Mouse (Mus musculus) neural tube, embryonic 11.5 days (tissue): Measurements from ENCODE around the gene Vash1. TPM values are rescaled to one million over a fixed set of nuclear protein-coding genes. Genes with fewer than 3 reads are reported as not detected.

Experiments
- ATAC-seq: fragments of 200-750 bp; cut with Nextera tagmentation; 2 replicates; pipeline ENCODE4 v1.8.0; 2017; ENCODE audit warnings: moderate number of reproducible peaks, mild to moderate bottlenecking, moderate TSS enrichment, moderate library complexity; ENCODE audit not compliant: insufficient read depth, low FRiP score, low TSS enrichment
- DNase-seq: peaks from one replicate; pipeline ENCODE4 v3.0.0-alpha.2; 2015; ENCODE audit warnings: low spot score
- H3K27ac ChIP-seq: fragments of 300-500 bp; sonication (generic); 2 replicates; pipeline ENCODE4 v1.5.1; 2014; ENCODE audit warnings: low read depth, mild to moderate bottlenecking, low read length
- H3K27me3 ChIP-seq: fragments of 300-500 bp; sonication (generic); 2 replicates; pipeline ENCODE4 v1.6.1; 2014; ENCODE audit warnings: mild to moderate bottlenecking, low read length, mixed read lengths; ENCODE audit not compliant: control insufficient read depth, insufficient read depth
- H3K36me3 ChIP-seq: fragments of 300-500 bp; sonication (generic); 2 replicates; pipeline ENCODE4 v1.6.1; 2014; ENCODE audit warnings: mild to moderate bottlenecking, low read length, moderate library complexity, mixed read lengths; ENCODE audit not compliant: control insufficient read depth, insufficient read depth
- H3K4me1 ChIP-seq: fragments of 300-500 bp; sonication (generic); 2 replicates; pipeline ENCODE4 v1.6.1; 2014; ENCODE audit warnings: low read length, mixed read lengths; ENCODE audit not compliant: control insufficient read depth, insufficient read depth
- H3K4me2 ChIP-seq: fragments of 300-500 bp; sonication (generic); 2 replicates; pipeline ENCODE4 v1.6.1; 2014; ENCODE audit warnings: low read depth, mild to moderate bottlenecking, moderate library complexity
- H3K4me3 ChIP-seq: fragments of 300-500 bp; sonication (generic); 2 replicates; pipeline ENCODE4 v1.5.1; 2014; ENCODE audit warnings: low read depth, low read length
- H3K9ac ChIP-seq: fragments of 300-500 bp; sonication (generic); 2 replicates; pipeline ENCODE4 v1.6.1; 2014; ENCODE audit warnings: mild to moderate bottlenecking, low read length
- H3K9me3 ChIP-seq: fragments of 300-500 bp; sonication (generic); 2 replicates; pipeline ENCODE4 v1.6.1; 2016; ENCODE audit warnings: low read length; ENCODE audit not compliant: control insufficient read depth
- WGBS: fragments of 180-500 bp; shearing (Covaris S2); extraction: QIAGEN DNeasy Blood & Tissue Kit; methylation state at CpG from one replicate; pipeline ENCODE4 v1.1.7; 2014; 5-methylcytosine and 5-hydroxymethylcytosine counted together
- polyA plus RNA-seq: library from polyadenylated mRNA; unstranded; fragments of >200 nt; fragmentation: Nextera tagmentation; extraction: Ambion mirVana; gene quantifications from 2 replicates; pipeline ENCODE4 v1.2.1, GENCODE M21; 2014

Vash1 gene
- polyA plus RNA-seq, 1 experiment from 2014 or later = 27.8 TPM

- H3K4me3 ChIP-seq = no peak overlapping the region
- ATAC-seq = no peak
- H3K9ac ChIP-seq = no peak overlapping the region
- H3K27ac ChIP-seq = no peak overlapping the region
- H3K27me3 ChIP-seq = no peaks in the 10 kb centered on the region
- 87% methylated on average over 18 of the region's 18 CpGs for WGBS
- H3K4me2 ChIP-seq = no peak overlapping the region
- 0 out of 2 replicates have a peak, but pooled peaks cover under 1% of the 10 kb centered on the region for H3K4me1 ChIP-seq
- H3K9me3 ChIP-seq = no peaks in the 10 kb centered on the region
- DNase-seq = no peak
- no peaks in the 10 kb centered on the region for H3K36me3 ChIP-seq
These were observed 41.6 kb downstream of the Vash1 start for GRCm38 (mm10) chr12:86719961-86720639.

- Histone ChIP-seq H3K4me3 (no peak overlapping the region), H3K27ac (no peak overlapping the region), H3K9me3 (no peaks in the 10 kb centered on the region), H3K4me1 (0 out of 2 replicates have a peak, but pooled peaks cover 2% of the 10 kb centered on the region), H3K27me3 (no peaks in the 10 kb centered on the region), H3K9ac (no peak overlapping the region), H3K4me2 (no peak overlapping the region), H3K36me3 (no peaks in the 10 kb centered on the region)
- DNase-seq = no peak
- ATAC-seq = no peak
- 94% methylated on average over 5 of the region's 5 CpGs for WGBS
These were observed 43.0 kb downstream of the Vash1 start for GRCm38 (mm10) chr12:86721453-86721852.

GRCm38 (mm10) chr12:86724300-86724699 is 45.8 kb downstream of the Vash1 start:
- Histone ChIP-seq H3K27ac (no peak overlapping the region), H3K36me3 (no peaks in the 10 kb centered on the region), H3K4me2 (no peak overlapping the region), H3K4me3 (no peak overlapping the region), H3K9me3 (no peaks in the 10 kb centered on the region), H3K27me3 (no peaks in the 10 kb centered on the region), H3K9ac (no peak overlapping the region), H3K4me1 (0 out of 2 replicates have a peak, but pooled peaks cover 2% of the 10 kb centered on the region)
- DNase-seq (no peak), ATAC-seq (no peak)
- WGBS = 71% methylated on average over 2 of the region's 2 CpGs

- Histone ChIP-seq H3K9me3 (no peaks in the 10 kb centered on the region), H3K4me1 (0 out of 2 replicates have a peak, but pooled peaks cover 2% of the 10 kb centered on the region), H3K9ac (peak overlapping the region; percentile 71), H3K27ac (no peak overlapping the region), H3K4me3 (peak overlapping the region; percentile 74), H3K4me2 (peak overlapping the region; percentile 87), H3K36me3 (no peaks in the 10 kb centered on the region), H3K27me3 (no peaks in the 10 kb centered on the region)
- WGBS = under 1% methylated on average over 19 of the region's 19 CpGs
- DNase-seq (no peak), ATAC-seq (peak; percentile 79; the same call in 1 of the 2 replicates)
These were observed 47.2 kb downstream of the Vash1 start for GRCm38 (mm10) chr12:86725706-86726105.

GRCm38 (mm10) chr12:86726120-86726640 is 47.7 kb downstream of the Vash1 start, which contains the start of gene Angel1:
Angel1 (minus strand) TSS chr12:86726460.
- no peaks in the 10 kb centered on the region for H3K36me3 ChIP-seq
- no peaks in the 10 kb centered on the region for H3K27me3 ChIP-seq
- H3K4me3 ChIP-seq = peak within 1 kb of the TSS; percentile 74
- peak within 1 kb of the TSS; percentile 87 for H3K4me2 ChIP-seq
- peak within 1 kb of the TSS; percentile 71 for H3K9ac ChIP-seq
- no peaks in the 10 kb centered on the region for H3K9me3 ChIP-seq
- peak; percentile 97 for DNase-seq
- under 1% methylated on average over 44 of the region's 44 CpGs for WGBS
- ATAC-seq = peak; percentile 99
- no peak within 1 kb of the TSS for H3K27ac ChIP-seq
- 0 out of 2 replicates have a peak, but pooled peaks cover 2% of the 10 kb centered on the region for H3K4me1 ChIP-seq

- 87% methylated on average over 8 of the region's 8 CpGs for WGBS
- no peak within 1 kb of the TSS for H3K4me2 ChIP-seq
- H3K4me1 ChIP-seq = no peaks in the 10 kb centered on the region
- DNase-seq (no peak), ATAC-seq (no peak)
- no peaks in the 10 kb centered on the region for H3K9me3 ChIP-seq
- H3K9ac ChIP-seq = no peak within 1 kb of the TSS
- H3K27ac ChIP-seq = no peak within 1 kb of the TSS
- no peaks in the 10 kb centered on the region for H3K36me3 ChIP-seq
- H3K4me3 ChIP-seq = no peak within 1 kb of the TSS
- H3K27me3 ChIP-seq = no peaks in the 10 kb centered on the region
These were observed 55.9 kb downstream of the Vash1 start, which contains the start of gene Lrrc74a for GRCm38 (mm10) chr12:86734319-86734810. Lrrc74a (plus strand) TSS chr12:86734369.

Other genes with a start within 250 kb of the Vash1 start
- 14.8 and 15.3 TPM in 2 replicates for gene Angel1, start 47.8 kb downstream of the Vash1 start, polyA plus RNA-seq
- gene Lrrc74a, start 55.7 kb downstream of the Vash1 start, polyA plus RNA-seq = not detected in 2 replicates
- 19.4 and 20.6 TPM in 2 replicates for gene Irf2bpl, start 206.1 kb downstream of the Vash1 start, polyA plus RNA-seq